Mouse (Mus musculus) spleen, adult 2 months (tissue): ENCODE measurements around the gene Olfr668.

Experiments
- CTCF ChIP-seq: fragments of 200-500 bp; IDR thresholded peaks from 2 replicates; pipeline ENCODE4 v1.5.1; 2011; ENCODE audit warnings: mild to moderate bottlenecking, inconsistent platforms; ENCODE audit not compliant: insufficient read depth, insufficient read length, insufficient replicate concordance; ENCODE audit errors: extremely low read depth
- POLR2A ChIP-seq: fragments of 200-500 bp; IDR thresholded peaks from 2 replicates; pipeline ENCODE4 v1.6.1; 2011; ENCODE audit warnings: low read depth, low read length, inconsistent platforms

DNA sequence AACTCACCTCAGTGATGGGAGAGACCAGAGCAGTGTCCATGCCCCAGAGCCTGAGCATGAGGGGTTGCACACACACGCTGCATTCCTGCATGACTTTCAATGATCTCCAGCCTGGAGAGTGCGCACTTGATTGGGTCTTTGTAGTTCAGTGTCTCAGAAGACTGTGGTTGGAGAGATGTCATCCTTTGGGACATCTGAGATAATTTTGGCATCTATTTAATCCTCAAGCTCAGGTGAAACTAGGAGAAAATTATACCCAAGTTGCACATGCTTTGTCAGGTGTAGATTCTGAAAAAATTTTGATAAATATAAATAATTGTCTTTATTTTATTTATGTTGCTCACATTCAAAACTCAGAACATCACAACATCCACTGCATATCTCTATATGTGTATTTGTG, 32.0 kb downstream of the Olfr668 start, which contains the start of gene Olfr666:
- TF ChIP-seq POLR2A (no peak), CTCF (no peak)
